Mouse (Mus musculus) midbrain, embryonic 11.5 days (tissue): ENCODE data around the gene Pygm. TPM values are rescaled to one million over a fixed set of nuclear protein-coding genes. Genes with fewer than 3 reads are reported as not detected.
A peak's percentile ranks its signal among the peaks of the same experiment; 100 is the strongest.

Experiments
- ATAC-seq: fragments of 200-750 bp; cut with Nextera tagmentation; 2 replicates; pipeline ENCODE4 v1.8.0; 2017; ENCODE audit warnings: moderate TSS enrichment, moderate library complexity; ENCODE audit not compliant: low FRiP score
- DNase-seq: peaks from one replicate; pipeline ENCODE4 v3.0.0; 2015; ENCODE audit warnings: low spot score; ENCODE audit errors: missing footprints
- H3K27ac ChIP-seq: fragments of 300-500 bp; sonication (generic); 2 replicates; pipeline ENCODE4 v1.5.1; 2014; ENCODE audit warnings: low read depth, low read length
- H3K27me3 ChIP-seq: fragments of 300-500 bp; sonication (generic); 2 replicates; pipeline ENCODE4 v1.6.1; 2014; ENCODE audit warnings: mild to moderate bottlenecking, low read length, moderate library complexity, mixed read lengths; ENCODE audit not compliant: control insufficient read depth, insufficient read depth
- H3K36me3 ChIP-seq: fragments of 300-500 bp; sonication (generic); 2 replicates; pipeline ENCODE4 v1.6.1; 2014; ENCODE audit warnings: mild to moderate bottlenecking, low read length, moderate library complexity, mixed read lengths; ENCODE audit not compliant: control insufficient read depth, insufficient read depth
- H3K4me1 ChIP-seq: fragments of 300-500 bp; sonication (generic); 2 replicates; pipeline ENCODE4 v1.6.1; 2014; ENCODE audit warnings: low read length; ENCODE audit not compliant: control insufficient read depth, insufficient read depth
- H3K4me2 ChIP-seq: fragments of 300-500 bp; sonication (generic); 2 replicates; pipeline ENCODE4 v1.6.1; 2014; ENCODE audit warnings: mild to moderate bottlenecking, moderate library complexity
- H3K4me3 ChIP-seq: fragments of 300-500 bp; sonication (generic); 2 replicates; pipeline ENCODE4 v1.5.1; 2014; ENCODE audit warnings: low read depth, low read length
- H3K9ac ChIP-seq: fragments of 300-500 bp; sonication (generic); 2 replicates; pipeline ENCODE4 v1.6.1; 2014; ENCODE audit warnings: low read length
- H3K9me3 ChIP-seq: fragments of 300-500 bp; sonication (generic); 2 replicates; pipeline ENCODE4 v1.6.1; 2016; ENCODE audit warnings: low read length; ENCODE audit not compliant: control insufficient read depth
- WGBS: fragments of 180-500 bp; shearing (Covaris S2); extraction: QIAGEN DNeasy Blood & Tissue Kit; methylation state at CpG from one replicate; pipeline ENCODE4 v1.1.7; 2014; 5-methylcytosine and 5-hydroxymethylcytosine counted together
- polyA plus RNA-seq: library from polyadenylated mRNA; unstranded; fragments of >200 nt; fragmentation: Nextera tagmentation; extraction: Ambion mirVana; gene quantifications from 2 replicates; pipeline ENCODE4 v1.2.1, GENCODE M21; 2014

Gene Pygm
- polyA plus RNA-seq, result 0.81 and 1.8 TPM in 2 replicates

DNA sequence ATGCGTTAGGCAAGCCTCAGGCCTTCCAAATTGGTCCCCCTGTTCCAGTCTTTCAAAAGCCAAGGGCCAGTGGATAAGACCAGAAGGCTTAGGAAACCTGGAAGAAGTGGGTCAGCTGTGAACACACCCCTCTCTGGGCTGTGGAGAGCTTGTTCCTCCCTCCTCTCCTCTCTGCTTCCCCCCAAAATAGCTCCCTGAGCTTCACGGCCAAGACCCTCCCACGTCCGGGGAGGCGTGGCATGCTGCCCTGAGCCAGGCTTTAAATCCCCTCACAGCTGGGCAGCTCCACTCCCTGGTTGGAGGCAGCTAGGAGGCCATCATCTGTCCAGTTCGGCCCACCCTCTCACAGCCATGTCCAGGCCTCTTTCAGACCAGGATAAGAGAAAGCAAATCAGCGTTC is at the start of gene Pygm:
TSS of gene Pygm (plus strand) at position 272 of the 400 bp plus-strand sequence.
- H3K4me3 ChIP-seq, result no peak within 1 kb of the TSS
- 0 out of 2 replicates have a peak within 1 kb of the TSS, but pooled peaks have one; percentile 14 for H3K9ac ChIP-seq
- no peaks in the 10 kb centered on the region for H3K27me3 ChIP-seq
- H3K9me3 ChIP-seq, result no peaks in the 10 kb centered on the region
- peak; percentile 89 for DNase-seq
- no peak within 1 kb of the TSS for H3K4me2 ChIP-seq
- ATAC-seq, result no peak
- H3K4me1 ChIP-seq, result peaks cover 12% of the 10 kb centered on the region
- no peak within 1 kb of the TSS for H3K27ac ChIP-seq
- WGBS, result 10% methylated on average over 7 of the region's 7 CpGs
- H3K36me3 ChIP-seq, result no peaks in the 10 kb centered on the region

DNA sequence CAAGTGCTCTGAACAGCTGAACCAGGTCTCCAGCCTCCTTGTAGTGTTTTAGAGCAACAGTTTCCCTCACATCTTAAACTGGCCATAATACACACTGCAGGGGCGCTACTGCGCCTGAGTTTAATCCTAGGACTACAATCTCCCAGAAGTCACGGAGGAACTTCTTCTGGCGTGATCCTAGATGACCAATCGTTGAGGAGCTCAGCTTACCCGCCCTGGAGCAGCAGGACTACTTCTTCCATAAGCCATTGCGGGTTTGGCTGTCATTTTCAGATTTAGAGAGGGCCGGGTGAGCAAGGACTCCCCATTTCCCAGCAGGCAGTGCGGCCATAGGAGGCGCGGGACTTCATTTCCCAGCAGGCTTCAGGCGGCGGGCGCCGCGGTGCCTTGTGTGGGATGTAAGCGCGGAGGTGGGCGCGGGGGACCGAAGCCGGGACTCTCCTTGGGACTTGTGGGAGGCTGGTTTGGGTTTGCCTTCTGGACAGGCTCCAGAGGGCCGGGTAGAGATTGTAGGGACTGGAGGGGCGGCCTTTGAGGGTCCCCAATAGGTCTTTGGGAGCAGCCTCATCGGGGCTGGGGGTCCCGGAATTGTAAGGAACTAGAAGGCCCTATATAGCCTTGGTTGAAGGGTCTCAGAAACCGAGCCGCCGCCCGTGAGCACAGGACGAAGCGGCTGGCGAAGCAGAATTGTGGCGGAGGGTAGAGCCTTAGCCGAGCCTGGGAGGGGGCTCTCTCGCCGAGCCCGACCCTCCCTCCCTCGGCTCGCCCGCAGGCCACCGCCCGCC is 49.3 kb upstream of the Pygm start, which contains the start of gene Men1:
TSS of gene Men1 (plus strand) at position 307 of the 785 bp plus-strand sequence.
- Histone ChIP-seq H3K9me3 (no peaks in the 10 kb centered on the region), H3K27ac (peak within 1 kb of the TSS; percentile 48; the same call in 1 of the 2 replicates), H3K4me1 (peaks cover 20% of the 10 kb centered on the region), H3K9ac (peak within 1 kb of the TSS; percentile 80), H3K4me2 (peak within 1 kb of the TSS; percentile 82), H3K4me3 (peak within 1 kb of the TSS; percentile 58), H3K27me3 (no peaks in the 10 kb centered on the region), H3K36me3 (peaks cover 9% of the 10 kb centered on the region)
- ATAC-seq (peak; percentile 90), DNase-seq (peak; percentile 99)
- under 1% methylated on average over 43 of the region's 43 CpGs for WGBS

DNA sequence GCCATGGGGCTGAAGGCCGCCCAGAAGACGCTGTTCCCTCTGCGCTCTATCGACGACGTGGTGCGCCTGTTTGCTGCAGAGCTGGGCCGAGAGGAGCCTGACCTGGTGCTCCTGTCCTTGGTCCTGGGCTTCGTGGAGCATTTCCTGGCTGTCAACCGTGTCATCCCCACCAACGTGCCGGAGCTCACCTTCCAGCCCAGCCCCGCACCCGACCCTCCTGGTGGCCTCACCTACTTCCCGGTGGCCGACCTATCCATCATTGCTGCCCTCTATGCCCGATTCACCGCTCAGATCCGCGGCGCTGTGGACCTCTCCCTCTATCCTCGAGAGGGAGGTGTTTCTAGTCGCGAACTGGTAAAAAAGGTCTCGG is 48.8 kb upstream of the Pygm start:
- no peak overlapping the region for H3K27ac ChIP-seq
- ATAC-seq, result peak; percentile 36

DNA sequence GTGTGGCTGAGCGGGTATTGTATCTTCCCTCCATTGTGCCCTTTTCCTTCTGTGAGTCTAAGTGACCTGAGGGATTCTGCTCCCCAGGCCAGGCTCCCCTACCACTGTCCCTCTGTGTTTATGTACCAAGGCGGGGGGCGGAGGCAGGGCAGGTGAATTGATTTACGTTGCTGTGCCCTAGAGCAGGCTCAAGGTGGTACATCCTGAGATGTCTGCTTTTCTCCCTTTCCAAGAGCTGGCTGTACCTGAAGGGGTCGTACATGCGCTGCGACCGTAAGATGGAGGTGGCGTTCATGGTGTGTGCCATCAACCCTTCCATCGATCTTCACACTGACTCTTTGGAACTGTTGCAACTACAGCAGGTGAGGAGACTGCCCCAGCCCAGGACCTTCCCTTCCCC is 47.3 kb upstream of the Pygm start:
- WGBS, result 93% methylated on average over 10 of the region's 10 CpGs
- H3K27me3 ChIP-seq, result no peaks in the 10 kb centered on the region
- peaks cover 22% of the 10 kb centered on the region for H3K4me1 ChIP-seq
- no peak for ATAC-seq
- no peak overlapping the region for H3K27ac ChIP-seq
- no peaks in the 10 kb centered on the region for H3K9me3 ChIP-seq
- H3K4me2 ChIP-seq, result peak overlapping the region; percentile 82
- H3K4me3 ChIP-seq, result peak overlapping the region; percentile 58
- peak overlapping the region; percentile 21; the same call in 1 of the 2 replicates for H3K9ac ChIP-seq
- peak; percentile 72 for DNase-seq
- H3K36me3 ChIP-seq, result peaks cover 12% of the 10 kb centered on the region

More for the DNA sequence above, 48.8 kb upstream of the Pygm start:
- Histone ChIP-seq H3K4me1 (peaks cover 20% of the 10 kb centered on the region), H3K36me3 (peaks cover 12% of the 10 kb centered on the region), H3K4me3 (peak overlapping the region; percentile 58), H3K4me2 (peak overlapping the region; percentile 82), H3K27me3 (no peaks in the 10 kb centered on the region), H3K9ac (peak overlapping the region; percentile 80), H3K9me3 (no peaks in the 10 kb centered on the region)
- under 1% methylated on average over 25 of the region's 25 CpGs for WGBS
- DNase-seq, result no peak

DNA sequence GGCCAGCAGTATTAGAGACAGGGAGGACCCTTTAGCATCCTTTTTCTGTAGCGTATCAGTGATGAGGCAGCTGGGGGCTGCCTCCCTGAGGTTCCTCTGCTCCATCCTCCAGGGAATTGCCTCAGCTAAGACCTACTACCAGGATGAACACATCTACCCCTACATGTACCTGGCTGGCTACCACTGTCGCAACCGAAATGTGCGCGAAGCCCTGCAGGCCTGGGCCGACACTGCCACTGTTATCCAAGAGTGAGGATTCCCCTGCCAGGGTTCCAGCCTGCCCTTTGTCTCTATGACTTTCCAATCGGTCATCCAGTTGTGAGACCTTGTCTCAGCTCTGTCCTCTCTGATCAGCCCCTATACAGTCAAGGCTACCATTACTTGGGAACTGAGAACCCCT is 46.0 kb upstream of the Pygm start:
- no peak for ATAC-seq
- H3K9ac ChIP-seq, result no peak overlapping the region
- no peak overlapping the region for H3K4me2 ChIP-seq
- no peak overlapping the region for H3K4me3 ChIP-seq
- H3K9me3 ChIP-seq, result no peaks in the 10 kb centered on the region
- H3K36me3 ChIP-seq, result peaks cover 12% of the 10 kb centered on the region
- no peaks in the 10 kb centered on the region for H3K27me3 ChIP-seq
- no peak overlapping the region for H3K27ac ChIP-seq
- peaks cover 20% of the 10 kb centered on the region for H3K4me1 ChIP-seq
- WGBS, result 94% methylated on average over 7 of the region's 7 CpGs
- peak; percentile 56 for DNase-seq

DNA sequence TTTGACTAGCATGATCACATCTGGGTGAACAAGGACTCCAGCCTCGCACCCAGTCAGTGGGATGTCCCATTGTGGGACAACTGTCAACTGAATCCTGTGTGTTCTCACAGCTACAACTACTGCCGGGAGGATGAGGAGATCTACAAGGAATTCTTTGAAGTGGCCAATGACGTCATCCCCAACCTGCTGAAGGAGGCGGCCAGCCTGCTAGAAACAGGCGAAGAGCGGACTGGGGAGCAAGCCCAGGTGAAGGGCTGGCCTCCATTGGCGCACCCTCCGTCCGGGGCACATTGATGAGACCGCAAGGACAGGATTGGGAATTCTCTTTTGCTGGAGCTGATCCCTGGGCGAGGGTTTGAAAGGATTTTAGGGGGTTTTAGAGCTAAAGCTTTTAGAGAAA is 45.5 kb upstream of the Pygm start:
- peak; percentile 47 for DNase-seq
- ATAC-seq, result no peak
- Histone ChIP-seq H3K9ac (no peak overlapping the region), H3K4me3 (no peak overlapping the region), H3K9me3 (no peaks in the 10 kb centered on the region), H3K4me2 (no peak overlapping the region), H3K27me3 (no peaks in the 10 kb centered on the region), H3K27ac (no peak overlapping the region), H3K36me3 (peaks cover 12% of the 10 kb centered on the region), H3K4me1 (peaks cover 20% of the 10 kb centered on the region)
- 93% methylated on average over 11 of the region's 11 CpGs for WGBS

DNA sequence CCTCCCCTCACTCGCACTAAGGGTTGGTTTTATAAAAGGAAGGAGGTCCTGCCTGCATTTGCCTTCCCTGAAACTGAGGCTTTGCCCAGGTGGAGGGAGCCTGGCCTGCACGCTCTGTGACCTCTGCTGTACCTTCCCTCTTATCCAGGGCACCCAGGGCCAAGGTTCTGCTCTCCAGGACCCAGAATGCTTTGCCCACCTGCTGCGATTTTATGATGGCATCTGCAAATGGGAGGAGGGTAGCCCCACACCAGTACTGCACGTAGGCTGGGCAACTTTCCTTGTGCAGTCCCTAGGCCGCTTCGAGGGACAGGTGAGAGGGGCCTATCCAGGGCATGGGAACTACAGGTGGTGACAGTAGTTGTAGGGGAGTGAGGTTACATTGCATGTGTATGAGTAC is 45.0 kb upstream of the Pygm start:
- DNase-seq (peak; percentile 59), ATAC-seq (no peak)
- no peak overlapping the region for H3K9ac ChIP-seq
- H3K4me1 ChIP-seq, result peaks cover 19% of the 10 kb centered on the region
- H3K36me3 ChIP-seq, result peaks cover 12% of the 10 kb centered on the region
- H3K27me3 ChIP-seq, result no peaks in the 10 kb centered on the region
- H3K4me3 ChIP-seq, result no peak overlapping the region
- no peak overlapping the region for H3K27ac ChIP-seq
- no peak overlapping the region for H3K4me2 ChIP-seq
- 96% methylated on average over 6 of the region's 6 CpGs for WGBS
- no peaks in the 10 kb centered on the region for H3K9me3 ChIP-seq

DNA sequence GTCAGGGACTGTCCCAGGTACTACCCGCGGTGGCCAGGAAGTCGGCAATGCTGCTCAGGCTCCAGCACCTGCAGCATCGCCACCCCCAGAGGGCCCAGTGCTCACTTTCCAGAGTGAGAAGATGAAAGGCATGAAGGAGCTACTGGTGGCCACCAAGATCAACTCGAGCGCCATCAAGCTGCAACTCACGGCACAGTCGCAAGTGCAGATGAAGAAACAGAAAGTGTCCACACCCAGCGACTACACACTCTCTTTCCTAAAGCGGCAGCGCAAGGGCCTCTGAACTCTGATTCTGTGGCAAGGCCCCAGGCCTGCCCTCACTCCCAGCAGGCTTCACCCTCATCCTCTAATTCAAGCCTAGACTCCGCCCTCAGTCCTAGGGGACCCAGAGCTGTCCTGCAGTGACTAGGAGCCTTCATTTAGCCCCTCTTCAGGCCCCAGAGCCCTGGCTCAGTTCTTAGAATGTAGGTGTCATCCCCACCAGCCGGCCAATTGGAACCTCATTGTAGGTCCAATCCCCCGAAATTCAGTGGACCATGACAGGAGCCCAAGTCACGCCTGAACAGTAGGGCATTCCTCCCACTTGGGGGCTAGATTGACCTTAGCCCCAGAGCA is 44.2 kb upstream of the Pygm start:
- 62% methylated on average over 15 of the region's 15 CpGs for WGBS
- H3K9ac ChIP-seq, result no peak overlapping the region
- no peak overlapping the region for H3K27ac ChIP-seq
- DNase-seq (peak; percentile 81), ATAC-seq (no peak)
- peaks cover 14% of the 10 kb centered on the region for H3K4me1 ChIP-seq
- H3K4me3 ChIP-seq, result no peak overlapping the region
- H3K4me2 ChIP-seq, result no peak overlapping the region
- H3K36me3 ChIP-seq, result peaks cover 12% of the 10 kb centered on the region
- H3K9me3 ChIP-seq, result no peaks in the 10 kb centered on the region
- H3K27me3 ChIP-seq, result no peaks in the 10 kb centered on the region
